Comparison of ENCODE assay signal across 8 mouse cellular contexts in the genomic region with DNA sequence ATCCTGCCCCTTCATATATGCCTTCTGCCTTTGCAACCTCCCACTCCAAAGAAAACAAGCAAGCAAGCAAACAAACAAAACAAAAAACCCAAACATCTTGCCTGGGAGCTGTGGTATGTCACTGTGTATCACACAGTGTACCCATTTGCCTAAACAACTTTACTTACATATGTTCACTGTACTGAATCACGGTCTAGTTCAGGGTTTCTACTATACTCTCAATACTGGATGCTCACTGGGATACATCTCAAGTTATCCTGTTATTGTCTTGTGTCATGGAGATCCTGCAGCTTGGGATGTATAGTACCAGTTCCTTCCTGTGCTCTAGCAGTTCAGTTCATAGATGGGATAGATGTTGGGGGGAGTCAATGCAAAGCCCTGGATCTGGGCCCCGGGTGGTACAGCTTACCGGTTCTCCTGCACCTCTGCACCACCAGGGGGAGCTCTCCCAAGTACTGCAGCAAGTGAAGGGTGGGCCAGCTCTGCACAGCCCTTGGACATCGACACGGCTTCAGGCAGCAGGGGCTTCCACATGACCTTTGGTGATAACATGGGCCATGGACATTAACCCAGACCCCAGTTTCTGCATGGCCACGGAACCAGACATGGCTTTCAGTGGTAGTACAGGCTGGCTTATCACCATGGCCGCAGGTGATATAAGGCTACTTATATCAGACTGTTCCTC. TPM values are rescaled to one million over a fixed set of nuclear protein-coding genes. Genes with fewer than 3 reads are reported as not detected.
DNase-seq lines count a peak whose midpoint lies in the region; ATAC-seq and TF ChIP-seq lines count a peak whose summit lies in the region.

No protein-coding gene starts in this region.

- no peaks in the 10 kb centered on the region for H3K9me3 ChIP-seq in hindbrain, embryonic 11.5 days (ENCODE audit: control insufficient read depth, low read length)
- H3K9me3 ChIP-seq in lung, postnatal 0 days (ENCODE audit: low read length): no peaks in the 10 kb centered on the region

- no peaks in the 10 kb centered on the region for H3K4me1 ChIP-seq in hindbrain, embryonic 11.5 days (replicated peaks; ENCODE audit: control insufficient read depth, insufficient read depth, low read length)
- H3K4me1 ChIP-seq in lung, postnatal 0 days (ENCODE audit: insufficient read depth, low read depth, low read length): no peaks in the 10 kb centered on the region

- no peak overlapping the region for H3K4me2 ChIP-seq in hindbrain, embryonic 11.5 days (replicated peaks; ENCODE audit: low read depth, low read length)
- H3K4me2 ChIP-seq in lung, postnatal 0 days (replicated peaks; ENCODE audit: low read depth, low read length): no peak overlapping the region

- no peaks in the 10 kb centered on the region for H3K27me3 ChIP-seq in hindbrain, embryonic 11.5 days (ENCODE audit: control insufficient read depth, insufficient read depth, low read length)
- H3K27me3 ChIP-seq in lung, postnatal 0 days (replicated peaks; ENCODE audit: insufficient read depth, low read length): no peaks in the 10 kb centered on the region

- H3K9ac ChIP-seq in hindbrain, embryonic 11.5 days (ENCODE audit: low read depth, low read length): no peak overlapping the region
- H3K9ac ChIP-seq in lung, postnatal 0 days (replicated peaks; ENCODE audit: low read depth): no peak overlapping the region

- DNase-seq in NIH3T3 (ENCODE audit: low read depth): peak; percentile 76
- peak; percentile 95 to 96 for DNase-seq in cerebellum, postnatal 10 days
- DNase-seq in frontal cortex, postnatal 10 days (ENCODE audit: low spot score in 2 of 2): peak; percentile 25 to 67
- DNase-seq in hindbrain, embryonic 11.5 days (ENCODE audit: low spot score): peak; percentile 84
- peak; percentile 70 for DNase-seq in layer of hippocampus, adult 9-11 months
- DNase-seq in lung, postnatal 0 days (ENCODE audit: low spot score): peak; percentile 75
- DNase-seq in retina, adult 2 months (ENCODE audit: low read depth, low spot score): peak; percentile 33
- peak; percentile 84 for DNase-seq in thymus, postnatal 25 days

- TF ChIP-seq EP300 in lung, postnatal 0 days (IDR thresholded peaks at IDR 0.05): no peak

- peak; percentile 91 for ATAC-seq in hindbrain, embryonic 11.5 days (ENCODE audit: low FRiP score)
- ATAC-seq in lung, postnatal 0 days: peak; percentile 88

- 42% methylated on average over 7 of the region's 7 CpGs for WGBS in hindbrain, embryonic 11.5 days
- 35% methylated on average over 7 of the region's 7 CpGs for whole genome bisulfite sequencing in lung, postnatal 0 days

- TF ChIP-seq CTCF in lung, postnatal 0 days (IDR thresholded peaks at IDR 0.05): peak; percentile 90

- no peak overlapping the region for H3K27ac ChIP-seq in hindbrain, embryonic 11.5 days (ENCODE audit: low read depth, low read length)
- H3K27ac ChIP-seq in lung, postnatal 0 days (ENCODE audit: low read length): no peak overlapping the region

- no peak overlapping the region for H3K4me3 ChIP-seq in hindbrain, embryonic 11.5 days (ENCODE audit: low read depth, low read length)
- no peak overlapping the region for H3K4me3 ChIP-seq in lung, postnatal 0 days (ENCODE audit: low read depth, low read length)

- H3K36me3 ChIP-seq in hindbrain, embryonic 11.5 days (ENCODE audit: control insufficient read depth, insufficient read depth, low read length): no peaks in the 10 kb centered on the region
- H3K36me3 ChIP-seq in lung, postnatal 0 days (ENCODE audit: insufficient read depth, low read length): no peaks in the 10 kb centered on the region

RNA-seq across cellular contexts. Expression of a gene that starts 36.7 kb away (rescaled TPM):
- 74.6 and 74.9 TPM in 2 replicates for polyA plus RNA-seq in hindbrain, embryonic 11.5 days (2014; fragmentation: Nextera tagmentation; extraction: Ambion mirVana)
- 37.1 and 41.3 TPM in 2 replicates for polyA plus RNA-seq in lung, postnatal 0 days (2015; fragmentation: Nextera tagmentation; extraction: Ambion mirVana)

RNA-seq across cellular contexts. Expression of a gene that starts 37.0 kb away (rescaled TPM):
- polyA plus RNA-seq in hindbrain, embryonic 11.5 days (2014; fragmentation: Nextera tagmentation; extraction: Ambion mirVana): 37.5 and 41.0 TPM in 2 replicates
- polyA plus RNA-seq in lung, postnatal 0 days (2015; fragmentation: Nextera tagmentation; extraction: Ambion mirVana): 14.9 and 17.0 TPM in 2 replicates

Comparison
In these comparisons a context has a peak if more than half of its experiments do, and no peak if none do; other contexts are left out.
1. DNase-seq: peak in every context shown above with its lines; median percentile 96 in cerebellum, postnatal 10 days; 84 in hindbrain, embryonic 11.5 days; 84 in thymus, postnatal 25 days; 76 in NIH3T3; 75 in lung, postnatal 0 days; 70 in layer of hippocampus, adult 9-11 months; 46 in frontal cortex, postnatal 10 days; 33 in retina, adult 2 months.